Mouse (Mus musculus): ENCODE data around the gene Med7.
"Not testable (repeated sequence)": the region's sequence is repeated elsewhere in the genome, so short reads cannot be mapped to it uniquely, and the experiment has no call there.

Gene Med7

DNA sequence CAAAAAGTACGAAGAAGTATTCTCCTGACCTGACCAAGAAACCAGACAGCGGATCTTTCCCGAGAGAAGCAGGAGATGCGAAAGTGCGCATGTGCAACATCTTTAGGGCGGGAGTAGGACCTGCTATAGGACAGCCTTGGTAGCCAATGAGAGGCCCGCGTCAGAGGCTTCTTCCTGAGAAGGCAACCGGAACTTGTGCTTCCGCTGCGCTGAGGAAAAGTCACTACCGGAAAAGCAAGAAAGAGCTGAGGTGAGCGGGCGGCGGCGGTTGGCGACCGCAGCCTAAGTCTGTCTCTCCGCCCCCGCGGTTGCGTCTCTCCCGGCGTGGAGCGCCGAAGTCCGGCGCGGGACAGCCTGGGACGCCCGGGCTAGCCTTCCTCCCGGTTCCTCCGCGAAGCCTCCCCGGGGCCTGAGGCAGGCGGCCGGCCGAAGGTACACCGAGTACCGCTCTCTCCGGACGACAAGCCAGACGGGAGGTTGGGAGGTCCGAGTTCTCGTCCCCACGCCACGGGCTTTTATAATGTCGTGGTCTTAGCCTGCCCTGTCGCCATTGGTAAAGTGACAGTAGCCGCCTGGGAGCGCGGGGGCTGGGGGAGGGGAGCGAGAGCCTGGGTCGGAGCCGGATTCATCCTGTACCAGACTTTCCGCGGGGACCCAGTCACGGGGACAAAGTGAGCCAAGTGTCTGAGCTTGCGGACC is at the start of gene Med7:
TSS of gene Med7 (plus strand) at position 166 of the 699 bp plus-strand sequence.
- DNase-seq (ENCODE audit: low spot score) = peak; percentile 94

DNA sequence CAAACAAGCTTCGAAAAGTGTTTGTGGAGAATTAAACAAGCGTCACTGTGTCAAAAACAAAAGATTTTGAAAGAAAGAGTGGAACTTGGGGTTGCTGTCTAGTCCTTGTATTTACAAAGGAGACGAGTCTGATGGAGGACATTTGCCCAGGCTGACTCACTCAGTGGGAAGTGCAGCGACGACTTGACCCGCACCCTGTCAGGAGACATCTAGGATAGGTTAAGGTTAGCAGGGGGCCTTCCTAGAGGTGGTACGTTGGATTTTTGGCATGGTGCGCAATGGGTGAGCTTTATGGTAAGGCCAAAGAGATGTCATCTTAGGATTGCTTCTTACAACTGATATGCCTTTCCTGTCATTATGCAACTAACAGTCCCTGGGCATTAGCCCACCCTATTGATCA is 49.7 kb upstream of the Med7 start:
- DNase-seq (ENCODE audit: low spot score) = no peak

DNA sequence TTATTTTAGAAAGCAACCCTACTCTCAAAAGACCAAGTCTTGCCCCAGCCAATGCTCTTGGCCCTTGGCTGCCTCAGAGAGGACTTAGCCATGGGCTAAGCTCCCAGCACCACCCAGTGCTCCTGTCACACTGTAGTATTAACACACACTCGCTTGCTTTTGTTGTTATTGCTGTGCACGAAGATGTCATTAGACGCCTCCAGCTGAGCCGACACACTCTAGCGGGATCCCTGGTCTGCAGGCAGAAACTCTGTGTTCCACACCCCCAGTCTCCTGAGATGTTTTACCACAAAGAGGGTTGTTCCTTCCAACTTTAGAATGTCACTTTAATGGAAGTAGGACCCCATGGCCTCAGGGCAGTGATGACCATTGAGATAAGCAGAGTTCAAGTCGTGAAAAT is 48.3 kb upstream of the Med7 start:
- DNase-seq (ENCODE audit: low spot score) = no peak

DNA sequence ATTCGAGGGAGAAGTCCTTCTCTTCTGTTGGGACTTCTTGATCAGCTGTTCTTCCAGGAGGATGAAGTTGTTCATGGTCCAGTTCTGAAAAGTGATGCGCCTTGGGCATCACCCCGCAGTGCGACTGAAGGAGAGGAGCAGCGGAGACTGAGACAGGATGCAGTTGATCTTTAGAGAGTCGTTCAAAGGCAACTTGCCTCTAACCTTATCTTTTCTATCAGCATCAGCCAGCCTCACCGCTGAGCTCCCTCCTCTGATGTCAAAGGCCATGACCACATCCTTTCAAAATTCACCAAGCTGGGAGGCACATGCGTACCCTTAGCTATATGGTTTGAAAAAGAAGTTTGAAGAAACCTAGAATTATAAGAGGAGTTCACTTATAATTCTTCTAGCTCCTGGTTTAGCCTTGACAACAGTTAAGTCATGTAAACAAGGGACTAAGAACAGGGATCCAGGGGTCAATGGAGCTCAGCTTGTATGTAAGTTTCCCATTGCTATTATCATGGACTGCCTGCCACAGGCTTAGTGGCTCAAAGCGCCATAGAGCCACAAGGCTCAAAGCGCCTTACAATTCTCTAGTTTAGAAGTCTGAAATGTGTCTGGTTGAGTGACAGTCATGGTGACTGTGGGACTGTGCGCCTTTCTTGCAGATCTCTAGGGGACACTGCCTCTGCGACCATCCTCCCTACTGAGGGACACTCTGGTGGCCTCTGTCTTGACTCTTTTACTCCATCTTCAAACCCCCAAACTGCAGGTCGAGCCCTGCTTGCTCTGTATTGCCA is 47.2 kb upstream of the Med7 start, which contains the start of gene Itk:
TSS of gene Itk (minus strand) at position 180 of the 782 bp plus-strand sequence.
- no peak for DNase-seq (ENCODE audit: low spot score)

DNA sequence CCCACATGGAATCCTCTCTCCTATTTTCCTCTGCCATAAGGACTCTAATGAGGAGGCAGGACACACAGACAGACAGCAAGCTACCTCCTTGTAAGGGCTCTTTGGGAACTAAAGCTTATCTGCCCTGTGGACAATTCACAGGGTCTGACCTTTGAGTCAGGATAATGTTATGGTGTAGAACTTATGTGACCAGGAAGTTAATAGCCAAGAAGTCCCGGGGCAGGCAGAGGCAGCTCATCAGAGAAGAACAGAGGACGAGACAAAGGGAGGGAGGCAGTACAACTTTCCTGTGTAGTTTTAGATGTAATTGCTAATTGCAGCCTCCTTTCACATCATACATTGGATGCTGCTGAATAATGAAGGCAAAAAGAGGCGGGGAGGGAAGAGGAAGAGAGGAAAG is 46.1 kb upstream of the Med7 start:
- DNase-seq (ENCODE audit: low spot score) = no peak

DNA sequence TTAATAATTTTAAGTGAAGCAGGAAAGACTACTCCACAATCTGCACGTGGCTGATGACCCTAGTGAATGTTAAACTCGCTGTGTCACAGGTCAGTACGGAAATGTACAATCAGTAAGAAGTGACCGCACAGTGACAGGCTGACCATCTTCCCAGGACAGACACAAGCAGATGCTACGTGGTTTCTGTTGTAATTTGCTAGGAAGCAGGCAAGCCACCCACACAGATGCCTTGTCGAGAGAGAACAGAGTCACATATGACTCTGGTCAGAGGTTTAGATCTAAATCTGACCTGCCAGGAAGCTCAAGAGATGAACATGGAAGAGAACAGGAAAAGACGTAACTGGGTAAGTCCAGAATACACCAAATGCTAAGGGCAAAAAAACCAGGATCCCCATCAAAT is 43.8 kb upstream of the Med7 start:
- no peak for DNase-seq (ENCODE audit: low spot score)

DNA sequence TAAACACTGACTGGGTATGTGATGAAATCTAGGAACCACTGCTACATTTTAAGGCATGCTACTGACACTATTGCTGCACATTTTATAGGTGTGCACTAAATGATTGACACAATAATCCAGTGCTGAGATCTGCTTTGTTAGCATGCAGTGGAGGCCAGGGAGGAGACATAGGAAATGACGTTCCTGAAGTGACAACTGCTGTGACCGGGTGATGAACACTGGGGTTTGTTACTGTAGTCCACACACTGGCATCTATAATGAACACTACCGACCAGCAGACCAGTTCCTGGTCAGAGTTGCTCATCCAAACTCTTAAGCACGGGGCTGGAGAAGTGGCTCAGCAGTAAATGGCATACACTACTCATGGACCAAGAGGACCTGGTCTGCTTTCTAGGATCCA is 43.3 kb upstream of the Med7 start:
- DNase-seq (ENCODE audit: low spot score) = no peak

DNA sequence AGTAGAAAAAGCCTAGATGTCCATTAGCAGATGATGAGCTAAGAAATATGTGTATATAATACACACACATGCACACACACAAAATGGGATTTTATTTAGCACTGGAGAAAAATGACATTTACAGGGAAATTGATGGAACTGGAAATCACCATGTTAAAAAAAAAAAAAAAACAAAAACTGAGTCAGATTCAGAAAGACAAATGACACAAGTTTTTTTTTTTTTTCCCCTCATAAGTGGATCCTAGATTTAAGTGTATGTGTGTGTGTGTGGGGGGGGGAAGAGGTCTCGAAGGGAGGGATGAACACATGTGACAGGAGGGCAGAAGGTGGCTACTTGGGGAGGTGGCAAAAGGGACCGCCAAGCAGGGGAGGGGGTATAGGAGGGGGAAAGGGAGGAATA is 41.6 kb upstream of the Med7 start:
- no peak for DNase-seq (ENCODE audit: low spot score)

DNA sequence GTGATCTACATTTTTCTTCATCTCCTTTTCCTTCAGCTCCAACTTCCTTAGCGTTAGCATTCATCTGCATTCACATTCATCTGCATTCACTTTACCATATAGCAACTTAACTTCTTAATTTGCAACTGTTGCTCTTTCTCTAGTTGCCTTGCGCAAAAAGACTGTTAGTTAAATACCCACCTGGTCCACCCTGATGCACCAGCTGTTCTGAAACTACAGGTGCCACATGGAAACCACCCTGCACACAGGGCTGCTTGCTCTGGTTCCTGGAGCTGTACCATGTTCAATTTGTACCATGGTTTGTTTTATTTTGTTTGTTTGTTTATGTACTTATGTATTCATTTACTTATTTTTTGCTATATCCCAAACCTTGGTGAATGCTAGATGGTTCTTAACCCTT is 41.0 kb upstream of the Med7 start:
- DNase-seq (ENCODE audit: low spot score) = no peak

DNA sequence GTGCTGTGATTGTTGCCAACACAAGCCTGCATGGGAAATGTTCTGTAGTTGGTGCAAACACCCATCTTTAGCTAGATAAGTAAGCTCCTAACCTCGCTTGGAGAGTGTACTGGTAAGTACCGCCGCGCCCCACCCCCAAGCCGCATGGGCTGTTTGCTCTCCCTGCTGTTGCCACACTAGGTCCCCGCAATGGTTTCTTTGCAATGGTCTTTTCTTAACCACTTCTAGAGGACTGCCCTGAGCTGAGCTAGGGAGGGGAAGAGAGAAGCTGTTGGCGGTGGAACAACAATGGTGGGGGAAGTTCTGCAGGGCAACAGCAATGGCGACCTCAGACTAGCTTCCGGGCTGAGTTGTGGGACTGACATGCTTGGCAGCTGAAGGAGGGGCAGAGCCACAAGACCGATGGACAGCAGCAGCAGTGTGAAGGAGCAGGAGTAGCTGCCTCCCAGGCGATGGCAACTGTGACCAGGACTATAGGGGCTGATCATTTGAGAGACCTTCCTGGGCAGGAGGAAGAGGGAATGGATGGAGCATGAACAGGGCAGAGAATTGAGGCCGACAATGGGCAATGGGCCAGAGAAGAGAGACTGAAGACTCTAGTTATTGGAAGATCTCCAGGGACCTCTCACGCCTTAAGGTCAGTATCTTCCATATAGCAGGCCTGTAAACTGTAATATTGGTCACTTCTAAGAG is 40.4 kb upstream of the Med7 start, which contains the start of gene Fam71b:
TSS of gene Fam71b (plus strand) at position 393 of the 693 bp plus-strand sequence.
- no peak for DNase-seq (ENCODE audit: low spot score)

DNA sequence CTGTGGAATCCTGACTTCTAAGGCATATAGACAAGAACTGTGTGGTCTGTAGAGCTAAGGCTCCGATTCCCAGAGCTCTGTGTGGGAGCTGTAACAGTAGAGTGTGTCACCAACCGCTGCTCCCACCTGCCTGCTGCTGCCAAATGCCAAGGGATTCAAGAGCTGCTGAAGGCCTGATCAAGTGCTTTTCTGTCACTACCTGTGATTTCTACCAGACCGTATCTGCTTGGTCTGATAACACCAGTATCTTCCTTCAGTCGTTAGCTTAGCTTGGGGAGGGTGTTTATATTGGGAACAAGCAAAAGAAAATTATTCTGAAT is 39.9 kb upstream of the Med7 start:
- no peak for DNase-seq (ENCODE audit: low spot score)

DNA sequence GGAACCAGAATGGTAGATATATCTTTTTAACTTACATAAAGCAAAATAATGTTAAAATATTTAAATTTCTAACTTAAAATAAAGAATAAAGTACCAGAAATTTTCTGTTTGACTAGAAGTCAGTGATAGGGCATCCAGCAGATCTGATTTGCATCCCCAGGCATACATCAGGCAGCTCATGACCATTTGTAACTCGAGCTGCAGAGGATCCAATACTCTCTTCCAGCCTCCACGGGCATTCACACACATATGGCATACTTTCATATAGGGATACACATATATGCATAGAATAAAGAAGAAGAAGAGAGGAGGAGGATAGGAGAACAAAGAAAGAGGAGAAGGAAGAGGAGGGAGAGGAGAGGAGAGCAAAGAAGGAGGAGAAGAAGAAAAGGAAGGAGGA is 38.8 kb upstream of the Med7 start:
- no peak for DNase-seq (ENCODE audit: low spot score)

DNA sequence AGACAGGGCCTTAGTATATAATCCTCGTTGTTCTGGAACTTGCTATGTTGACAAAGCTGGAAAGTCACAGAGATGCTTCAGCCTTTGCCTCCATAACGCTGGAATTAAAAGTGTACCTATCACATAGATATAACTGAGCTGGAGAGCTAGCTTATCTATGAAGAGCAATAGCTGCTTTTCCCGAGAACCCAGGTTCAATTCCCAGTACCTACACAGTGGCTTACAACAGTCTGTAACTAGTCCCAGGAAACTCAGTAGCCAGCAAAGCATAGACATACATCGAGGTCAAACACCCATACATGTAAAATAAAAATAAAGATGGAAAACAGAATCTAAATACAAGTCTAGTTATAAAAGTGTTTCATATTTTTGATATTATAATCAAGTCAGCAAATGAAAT is 38.3 kb upstream of the Med7 start:
- no peak for DNase-seq (ENCODE audit: low spot score)

DNA sequence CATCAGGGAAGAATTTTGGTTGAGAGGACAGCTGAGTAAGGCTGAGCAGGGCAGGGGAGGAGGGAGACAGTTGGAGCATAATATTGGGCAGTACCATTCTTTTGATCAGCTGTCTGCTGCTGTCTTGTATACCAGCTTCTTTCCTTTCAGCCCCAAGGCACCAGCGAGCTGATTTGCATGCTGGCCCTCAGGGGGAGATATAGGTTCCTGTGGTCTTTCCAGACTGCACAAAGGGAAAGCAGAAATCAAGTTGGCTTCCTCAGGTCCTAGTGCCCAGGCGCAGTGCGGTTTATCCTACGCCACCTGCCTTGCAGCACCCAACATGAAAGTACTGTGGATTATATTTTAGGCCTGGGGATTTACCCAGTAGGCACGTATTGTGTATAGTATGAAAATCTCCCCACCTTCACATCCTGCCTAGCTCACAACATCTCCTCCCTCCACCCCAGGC is 37.8 kb upstream of the Med7 start:
- no peak for DNase-seq (ENCODE audit: low spot score)

DNA sequence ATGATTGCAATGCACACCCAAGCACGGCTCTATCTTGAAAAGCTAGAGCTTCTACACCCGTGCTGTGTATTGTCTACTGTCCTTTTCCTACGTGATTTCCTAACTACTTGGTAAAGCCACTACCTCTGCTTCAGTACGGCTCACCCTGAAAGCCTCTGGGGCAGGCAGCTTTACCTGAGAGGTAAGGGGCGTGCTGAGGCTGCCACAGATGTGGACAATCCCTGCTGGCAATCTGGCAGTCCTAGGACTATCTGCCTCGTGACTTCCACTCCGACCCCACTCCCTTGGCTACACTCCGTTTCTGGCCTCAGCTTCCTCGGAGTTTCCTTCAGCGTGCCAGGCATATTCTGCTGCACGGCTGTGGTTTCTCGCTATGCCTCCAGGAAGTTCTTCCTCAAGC is 35.2 kb upstream of the Med7 start:
- DNase-seq (ENCODE audit: low spot score) = no peak

DNA sequence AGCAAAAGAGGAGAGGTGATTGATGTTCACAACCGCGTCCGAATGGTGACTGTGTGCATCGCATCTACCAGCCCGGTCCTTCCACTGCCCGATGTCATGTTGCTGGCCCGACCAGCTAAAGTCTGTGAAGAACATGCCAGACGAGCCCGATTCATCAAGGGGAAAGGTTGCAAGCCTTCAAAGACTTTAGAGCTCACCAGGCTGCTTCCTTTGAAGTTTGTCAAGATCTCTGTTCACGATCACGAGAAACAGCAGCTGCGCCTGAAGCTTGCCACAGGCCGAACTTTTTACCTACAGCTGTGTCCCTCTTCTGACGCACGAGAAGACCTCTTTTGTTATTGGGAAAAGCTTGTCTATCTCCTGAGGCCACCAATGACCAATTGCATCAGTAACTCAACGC is 31.7 kb upstream of the Med7 start:
- no peak for DNase-seq (ENCODE audit: low spot score)

DNA sequence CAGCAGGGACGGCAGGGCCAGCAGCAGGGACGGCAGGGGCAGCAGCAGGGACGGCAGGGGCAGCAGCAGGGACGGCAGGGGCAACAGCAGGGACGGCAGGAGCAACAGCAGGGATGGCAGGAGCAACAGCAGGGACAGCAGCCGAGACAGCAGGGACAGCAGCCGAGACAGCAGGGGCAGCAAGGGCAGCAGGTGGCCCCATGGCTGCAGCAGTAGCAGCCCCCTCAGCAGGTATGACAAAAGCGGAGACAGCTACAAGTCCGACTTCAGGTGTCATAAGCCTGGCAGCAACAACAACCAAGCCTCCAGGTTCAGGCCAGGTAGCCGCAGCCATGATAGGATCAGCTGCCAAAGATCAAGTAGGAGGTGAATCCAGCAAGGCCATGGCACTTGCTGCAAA is 30.0 kb upstream of the Med7 start:
- no peak for DNase-seq (ENCODE audit: low spot score)

DNA sequence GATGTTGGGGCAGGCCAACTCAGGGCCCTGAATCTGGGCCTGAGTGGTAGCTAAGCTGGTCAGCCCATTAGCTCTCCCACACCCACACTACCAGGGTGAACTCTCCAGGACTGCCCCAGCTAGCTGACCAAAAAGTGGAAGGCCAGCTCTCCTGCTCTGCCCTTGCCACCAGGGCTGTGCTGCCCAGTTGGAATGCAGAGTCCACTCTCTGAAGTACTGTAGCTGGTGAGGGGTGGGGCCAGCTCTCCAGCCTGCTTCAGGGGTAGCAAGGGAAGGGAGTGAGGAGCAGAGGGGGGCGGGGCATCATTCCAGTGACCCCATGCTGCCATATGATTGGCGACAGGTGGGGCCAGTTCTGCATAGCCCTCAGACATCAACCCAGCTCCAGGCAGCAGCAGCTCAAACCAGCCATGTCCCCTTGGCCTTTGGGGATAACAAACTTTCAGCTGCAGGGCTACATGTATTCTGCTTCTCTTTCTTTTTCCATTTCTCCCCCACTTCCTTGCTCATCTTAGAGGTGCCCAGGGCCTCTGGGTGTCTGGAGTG is 26.6 kb upstream of the Med7 start:
- no peak for DNase-seq (ENCODE audit: low spot score)

DNA sequence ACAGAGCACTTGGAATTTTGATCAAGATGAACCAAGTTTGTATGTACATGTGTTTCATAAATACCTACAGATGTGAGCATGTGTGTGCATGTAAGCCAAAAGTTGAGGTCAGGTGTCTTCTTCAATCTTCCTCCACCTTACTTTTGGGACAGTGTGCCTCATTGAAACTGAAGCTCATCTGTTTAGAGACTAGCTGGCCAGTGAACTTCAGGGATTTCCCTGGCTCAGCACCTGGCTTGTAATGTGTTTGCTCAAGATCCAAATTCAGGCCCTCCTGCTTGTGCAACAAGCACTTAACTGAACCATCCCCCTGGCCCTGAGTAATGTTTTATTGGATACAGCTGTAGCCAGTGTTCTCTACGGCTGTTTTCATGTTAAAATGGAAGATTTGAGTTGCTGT is 18.3 kb upstream of the Med7 start:
- no peak for DNase-seq (ENCODE audit: low spot score)

DNA sequence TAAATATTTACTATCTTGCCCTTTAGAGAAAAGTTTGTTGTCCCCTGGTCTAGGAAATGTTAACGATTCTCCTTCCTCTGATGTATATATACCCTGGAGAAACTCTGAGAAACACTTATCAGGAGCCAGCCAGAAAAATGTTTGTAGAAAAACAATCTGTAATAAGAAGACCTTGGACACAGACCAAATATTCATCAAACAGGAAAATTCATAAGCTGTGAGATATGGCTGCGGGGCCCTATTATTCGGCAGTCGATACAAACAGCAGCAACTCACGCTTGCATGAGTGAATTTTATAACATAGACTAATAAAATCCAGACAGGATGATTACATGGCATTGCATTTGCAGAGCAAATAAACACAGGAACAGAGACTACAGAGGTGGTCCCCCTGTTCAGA is 17.9 kb upstream of the Med7 start:
- DNase-seq (ENCODE audit: low spot score) = no peak

DNA sequence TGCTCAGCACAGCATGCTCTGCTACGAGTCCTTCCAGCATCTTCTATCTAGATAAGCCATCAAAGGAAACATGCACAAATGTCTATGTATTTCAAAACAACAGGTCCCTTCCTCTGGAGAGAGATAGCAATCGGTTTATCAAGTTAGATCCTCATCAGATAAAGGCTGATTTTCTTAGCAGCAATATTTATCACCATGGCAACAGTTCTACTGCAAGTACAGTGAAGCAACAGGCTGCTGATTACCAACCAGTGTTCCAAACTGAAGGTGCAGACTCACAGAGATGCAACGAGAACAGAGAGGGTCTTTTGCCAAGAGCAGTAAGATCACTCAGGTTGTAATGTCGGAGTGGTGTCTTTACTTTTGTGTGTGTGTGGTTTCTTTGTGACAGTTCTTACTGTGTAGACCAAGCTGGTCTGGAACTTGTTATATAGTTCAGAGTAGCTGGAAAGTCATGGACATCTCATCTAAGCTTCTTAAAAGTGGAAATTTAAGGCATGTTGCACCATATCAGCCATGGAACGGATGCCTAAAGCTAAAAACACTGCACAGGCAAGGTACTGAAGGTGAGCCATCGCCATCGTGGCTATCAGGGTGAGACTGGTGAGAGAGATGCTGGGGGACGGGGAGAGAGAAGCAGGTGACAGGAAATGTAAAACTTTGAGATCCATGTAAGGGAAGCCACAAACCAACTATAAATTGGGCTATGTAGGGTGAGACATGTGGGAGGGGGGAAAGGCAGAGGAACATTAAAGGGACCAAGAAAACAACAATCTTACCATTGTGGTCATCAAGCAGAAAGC is 15.4 kb upstream of the Med7 start:
- no peak for DNase-seq (ENCODE audit: low spot score)

DNA sequence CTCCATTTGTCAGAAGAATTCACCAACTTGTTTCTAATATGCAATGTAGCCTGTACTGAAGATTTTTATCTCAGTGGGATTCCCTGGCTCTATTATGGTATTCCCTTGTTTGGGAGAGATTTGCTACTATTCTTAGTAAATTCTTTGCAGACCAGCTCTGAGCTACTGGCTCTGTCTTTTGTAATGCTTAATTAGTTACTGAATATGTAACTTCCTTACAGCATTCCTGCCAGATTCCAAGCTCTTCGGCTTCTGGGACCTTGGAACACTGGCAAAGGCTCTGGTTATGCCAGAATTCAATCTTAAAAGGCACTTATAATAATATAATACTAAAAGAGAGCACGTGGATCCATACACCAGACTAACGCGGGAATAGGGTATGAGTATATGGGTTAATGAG is 8.6 kb upstream of the Med7 start:
- DNase-seq (ENCODE audit: low spot score) = not testable (repeated sequence)

Data from ovary, adult 18-20 months (tissue).